Mouse (Mus musculus) liver, embryonic 11.5 days (tissue): ENCODE measurements around the gene Apoa2. TPM values are rescaled to one million over a fixed set of nuclear protein-coding genes. Genes with fewer than 3 reads are reported as not detected.

ENCODE experiments used
- ATAC-seq: fragments of 200-750 bp; cut with Nextera tagmentation; replicated peaks from 2 replicates; pipeline ENCODE4 v1.8.0; 2017; ENCODE audit warnings: moderate number of reproducible peaks, mild to moderate bottlenecking, moderate TSS enrichment, moderate library complexity; ENCODE audit not compliant: low FRiP score
- DNase-seq: peaks from one replicate; pipeline ENCODE4 v3.0.0-alpha.2; 2017; ENCODE audit warnings: low spot score
- H3K27ac ChIP-seq: fragments of 300-500 bp; sonication (generic); 2 replicates; pipeline ENCODE4 v1.5.1; 2014; ENCODE audit warnings: mild to moderate bottlenecking, low read depth, low read length, control low read depth
- H3K27me3 ChIP-seq: fragments of 300-500 bp; sonication (generic); replicated peaks from 2 replicates; pipeline ENCODE4 v1.6.1; 2014; ENCODE audit warnings: low read length, mixed read lengths; ENCODE audit not compliant: control insufficient read depth, insufficient read depth
- H3K36me3 ChIP-seq: fragments of 300-500 bp; sonication (generic); 2 replicates; pipeline ENCODE4 v1.6.1; 2014; ENCODE audit warnings: mild to moderate bottlenecking, low read length, moderate library complexity, mixed read lengths; ENCODE audit not compliant: control insufficient read depth, insufficient read depth
- H3K4me1 ChIP-seq: fragments of 300-500 bp; sonication (generic); replicated peaks from 2 replicates; pipeline ENCODE4 v1.6.1; 2014; ENCODE audit warnings: low read length, mixed read lengths; ENCODE audit not compliant: control insufficient read depth, insufficient read depth
- H3K4me2 ChIP-seq: fragments of 300-500 bp; sonication (generic); 2 replicates; pipeline ENCODE4 v1.6.1; 2014; ENCODE audit warnings: mild to moderate bottlenecking, control low read depth, moderate library complexity
- H3K4me3 ChIP-seq: fragments of 300-500 bp; sonication (generic); 2 replicates; pipeline ENCODE4 v1.5.1; 2014; ENCODE audit warnings: low read depth, low read length, control low read depth
- H3K9ac ChIP-seq: fragments of 300-500 bp; sonication (generic); 2 replicates; pipeline ENCODE4 v1.6.1; 2014; ENCODE audit warnings: low read depth, low read length, control low read depth
- H3K9me3 ChIP-seq: fragments of 300-500 bp; sonication (generic); 2 replicates; pipeline ENCODE4 v1.6.1; 2016; ENCODE audit warnings: low read length, inconsistent platforms, mixed read lengths; ENCODE audit not compliant: control insufficient read depth
- WGBS: fragments of 180-500 bp; shearing (Covaris S2); extraction: QIAGEN DNeasy Blood & Tissue Kit; methylation state at CpG from one replicate; pipeline ENCODE4 v1.1.7; 2014; 5-methylcytosine and 5-hydroxymethylcytosine counted together
- polyA plus RNA-seq: library from polyadenylated mRNA; unstranded; fragments of >200 nt; fragmentation: Nextera tagmentation; extraction: Ambion mirVana; gene quantifications from 2 replicates; pipeline ENCODE4 v1.2.1, GENCODE M21; 2014

The Apoa2 gene
- polyA plus RNA-seq, 1 experiment from 2014 or later = 2,339 TPM

DNA sequence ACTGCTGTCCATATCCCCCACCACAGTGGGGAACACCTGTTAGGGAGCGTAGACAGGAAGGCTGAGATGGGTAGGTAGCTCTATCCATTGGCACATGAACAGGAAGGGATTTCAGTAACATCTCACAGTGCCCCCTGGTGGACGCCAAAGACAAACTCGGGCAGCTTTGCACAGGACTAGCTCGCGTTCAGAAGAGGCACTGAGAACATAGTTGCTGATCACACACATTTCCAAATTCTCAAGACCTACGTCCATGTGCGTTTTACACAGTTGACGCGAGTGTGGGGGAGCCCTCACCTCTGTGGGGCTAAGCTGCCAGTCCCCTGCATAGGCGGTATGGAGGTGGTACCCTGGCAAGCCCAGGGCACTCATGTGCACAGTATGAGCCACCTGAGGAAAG lies 4.0 kb upstream of the Apoa2 start:
- peak; percentile 80 for DNase-seq
- H3K4me2 ChIP-seq = peak overlapping the region; percentile 90
- no peaks in the 10 kb centered on the region for H3K27me3 ChIP-seq
- H3K4me1 ChIP-seq = peaks cover 10% of the 10 kb centered on the region
- H3K36me3 ChIP-seq = no peaks in the 10 kb centered on the region
- H3K4me3 ChIP-seq = peak overlapping the region; percentile 68
- H3K27ac ChIP-seq = peak overlapping the region; percentile 28
- 12% methylated on average over 10 of the region's 10 CpGs for WGBS
- no peaks in the 10 kb centered on the region for H3K9me3 ChIP-seq
- H3K9ac ChIP-seq = peak overlapping the region; percentile 68; the same call in 1 of the 2 replicates
- no peak; the same call in 1 of the 2 replicates for ATAC-seq

DNA sequence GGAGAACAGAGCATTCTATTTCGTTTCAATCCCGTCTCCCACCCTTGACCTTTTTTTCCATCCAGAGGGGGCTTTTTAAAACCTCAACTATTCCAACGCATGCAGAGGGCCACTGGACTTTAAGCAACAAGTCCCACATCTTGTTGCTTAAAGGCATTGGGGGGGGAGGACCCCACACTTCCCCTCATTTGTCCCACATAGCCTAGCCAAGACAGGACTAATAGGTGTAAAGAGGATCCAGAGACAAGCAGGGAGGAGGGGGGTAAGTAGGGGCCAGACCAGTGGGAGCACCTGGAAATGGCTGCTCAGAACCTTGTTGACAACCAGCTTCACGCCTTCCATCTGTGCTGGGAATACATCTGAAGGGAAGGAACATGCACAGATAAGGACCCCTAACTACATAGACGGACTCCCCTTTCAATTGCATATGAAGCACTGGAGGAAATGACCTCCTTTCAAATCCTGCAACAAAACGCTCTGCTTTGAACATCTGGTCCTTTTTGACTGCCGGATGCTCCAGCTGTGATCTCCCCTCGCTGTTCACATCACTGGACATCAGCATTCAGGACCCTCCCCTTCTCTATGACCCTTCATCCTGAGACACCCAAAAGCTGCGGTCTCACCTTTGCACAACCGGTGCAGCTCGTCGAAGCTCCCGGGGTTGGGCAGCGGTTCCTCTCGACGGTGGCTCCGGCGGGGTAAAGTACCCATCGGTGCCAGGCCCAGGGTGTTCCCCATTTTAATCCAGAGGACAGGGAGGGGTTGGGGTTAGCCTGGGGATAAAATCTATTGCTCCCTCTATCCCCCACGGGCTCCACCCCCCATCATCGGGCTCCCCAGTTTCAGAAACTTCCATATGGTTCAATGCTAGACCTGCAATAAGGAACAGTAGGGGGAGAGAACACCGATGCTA lies 3.3 kb upstream of the Apoa2 start:
- H3K27ac ChIP-seq = peak overlapping the region; percentile 28
- no peaks in the 10 kb centered on the region for H3K9me3 ChIP-seq
- H3K27me3 ChIP-seq = no peaks in the 10 kb centered on the region
- peak overlapping the region; percentile 90 for H3K4me2 ChIP-seq
- 6% methylated on average over 22 of the region's 22 CpGs for WGBS
- ATAC-seq (no peak), DNase-seq (no peak)
- H3K36me3 ChIP-seq = no peaks in the 10 kb centered on the region
- peak overlapping the region; percentile 68 for H3K9ac ChIP-seq
- H3K4me1 ChIP-seq = peaks cover 10% of the 10 kb centered on the region
- H3K4me3 ChIP-seq = peak overlapping the region; percentile 68

DNA sequence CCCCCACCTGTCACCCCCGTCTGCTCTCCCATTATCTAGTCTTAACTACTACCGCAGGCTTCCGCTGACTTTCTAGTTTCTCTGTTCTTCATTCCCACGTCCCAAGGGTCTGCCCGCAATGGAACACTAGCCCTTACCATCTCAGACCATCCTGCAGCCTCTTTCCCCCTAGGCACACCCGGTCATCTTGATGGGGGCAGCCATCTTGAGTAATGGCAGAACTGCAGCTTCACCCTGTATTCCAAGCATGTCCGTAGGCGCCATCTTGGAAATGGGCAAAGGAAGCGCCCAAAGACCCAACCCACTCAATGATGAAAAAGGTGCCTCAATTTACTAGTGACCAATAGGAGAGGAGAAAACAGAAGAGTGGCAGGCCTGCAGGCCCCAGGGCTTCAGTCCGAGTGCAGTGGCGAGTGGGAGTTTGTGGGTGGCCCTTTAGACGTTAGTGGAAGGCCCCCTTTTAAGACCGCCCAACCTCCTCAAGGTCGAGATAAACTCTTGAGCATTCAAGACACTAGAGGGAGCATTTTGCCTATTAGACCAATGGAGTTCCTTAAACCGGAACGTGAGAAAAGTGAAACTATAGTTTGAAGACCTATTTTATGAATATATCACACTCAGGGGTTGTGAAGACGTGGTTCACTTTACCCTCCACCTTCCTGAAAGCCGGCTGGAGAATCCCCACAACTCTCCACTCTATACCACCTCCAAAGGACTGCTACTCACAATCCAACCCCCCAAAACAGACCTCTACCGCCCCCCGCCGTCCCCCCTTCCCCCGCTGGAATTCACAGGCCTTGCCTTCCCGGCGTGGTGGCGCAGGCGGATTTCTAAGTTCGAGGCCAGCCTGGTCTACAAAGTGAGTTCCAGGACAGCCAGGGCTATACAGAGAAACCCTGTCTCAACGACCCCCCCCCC lies 2.4 kb upstream of the Apoa2 start, which contains the start of gene Tomm40l:
Gene Tomm40l (minus strand): TSS at position 277 of the 918 bp plus-strand sequence.
- H3K9ac ChIP-seq = peak within 1 kb of the TSS; percentile 71

DNA sequence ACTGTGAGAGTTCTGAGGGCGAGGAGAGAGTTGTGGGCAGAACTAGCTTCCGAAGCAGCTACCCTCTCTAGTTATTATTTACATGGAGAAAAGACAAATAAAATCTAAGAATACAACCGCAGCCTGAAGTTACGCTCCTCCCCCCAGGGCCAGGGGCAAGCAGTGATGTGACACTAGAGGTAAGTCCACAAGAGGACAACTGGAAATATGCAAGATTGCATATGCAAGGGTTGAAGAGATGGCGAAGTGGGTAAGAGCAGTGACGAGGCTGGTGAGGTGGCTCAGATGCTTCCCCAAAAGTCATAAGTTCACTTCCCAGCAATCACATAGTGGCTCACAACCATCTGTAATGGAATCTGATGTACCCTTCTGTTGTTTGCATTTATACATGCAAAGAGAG lies 1.7 kb upstream of the Apoa2 start:
- no peak for DNase-seq
- Histone ChIP-seq H3K27ac (peak overlapping the region; percentile 88), H3K27me3 (no peaks in the 10 kb centered on the region), H3K9ac (peak overlapping the region; percentile 71), H3K9me3 (no peaks in the 10 kb centered on the region), H3K36me3 (no peaks in the 10 kb centered on the region), H3K4me2 (peak overlapping the region; percentile 90), H3K4me1 (peaks cover 10% of the 10 kb centered on the region), H3K4me3 (peak overlapping the region; percentile 68)
- no peak for ATAC-seq
- 75% methylated on average over 6 of the region's 6 CpGs for WGBS

More for the DNA sequence above, 2.4 kb upstream of the Apoa2 start, which contains the start of gene Tomm40l:
- 2% methylated on average over 28 of the region's 28 CpGs for WGBS
- peaks cover 10% of the 10 kb centered on the region for H3K4me1 ChIP-seq
- no peaks in the 10 kb centered on the region for H3K27me3 ChIP-seq
- ATAC-seq (peak; percentile 96), DNase-seq (peak; percentile 84)
- H3K4me3 ChIP-seq = peak within 1 kb of the TSS; percentile 68
- no peaks in the 10 kb centered on the region for H3K9me3 ChIP-seq
- H3K4me2 ChIP-seq = peak within 1 kb of the TSS; percentile 90
- H3K36me3 ChIP-seq = no peaks in the 10 kb centered on the region
- peak within 1 kb of the TSS; percentile 88 for H3K27ac ChIP-seq

DNA sequence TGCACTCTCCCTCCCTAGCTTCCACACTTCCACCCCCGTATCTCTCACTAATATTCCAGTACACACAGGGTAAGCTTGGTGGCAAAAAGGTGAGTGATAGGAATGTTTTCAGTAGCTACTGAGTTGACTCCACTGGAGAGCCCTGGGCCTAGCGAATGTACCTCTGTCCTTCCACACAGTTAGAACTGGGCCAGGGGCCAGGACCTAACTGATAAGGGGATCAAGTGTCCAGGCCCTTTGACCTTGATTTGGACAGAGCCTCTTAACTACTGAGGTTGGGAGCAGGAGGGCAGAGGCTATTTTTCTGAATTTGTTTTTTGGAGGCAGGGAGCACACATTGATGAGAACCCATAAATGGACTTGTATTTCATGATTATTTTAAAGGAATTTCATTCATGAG lies 1.1 kb upstream of the Apoa2 start:
- 64% methylated on average over 2 of the region's 2 CpGs for WGBS
- H3K4me2 ChIP-seq = no peak overlapping the region; the same call in 1 of the 2 replicates
- no peak for DNase-seq

DNA sequence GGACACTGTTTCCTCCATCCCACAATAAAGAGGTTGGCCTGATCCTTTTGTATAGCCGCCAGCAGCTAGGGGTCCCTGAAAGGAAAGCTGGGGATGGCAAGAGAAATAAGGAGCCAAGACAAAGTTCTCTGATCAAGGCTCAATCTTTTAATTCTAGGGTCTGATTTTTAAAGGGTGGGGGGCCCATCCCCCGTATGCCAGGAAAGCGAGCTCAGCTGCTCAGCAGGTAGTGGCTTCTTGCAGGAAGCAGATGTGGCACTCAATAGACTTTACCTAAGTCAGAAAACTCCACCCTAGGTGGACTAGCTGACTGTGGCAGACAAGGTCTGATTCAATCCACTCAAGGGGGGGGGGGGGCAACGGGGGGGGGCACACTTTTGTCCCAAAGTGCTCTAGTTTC lies 1.9 kb downstream of the Apoa2 start:
- H3K9ac ChIP-seq = no peak overlapping the region
- H3K27ac ChIP-seq = no peak overlapping the region
- 51% methylated on average over 4 of the region's 4 CpGs for WGBS
- no peaks in the 10 kb centered on the region for H3K27me3 ChIP-seq
- ATAC-seq (no peak), DNase-seq (no peak)
- H3K4me3 ChIP-seq = no peak overlapping the region
- H3K9me3 ChIP-seq = no peaks in the 10 kb centered on the region
- peaks cover 5% of the 10 kb centered on the region; the same call in 1 of the 2 replicates for H3K4me1 ChIP-seq
- H3K4me2 ChIP-seq = 0 out of 2 replicates have a peak overlapping the region, but pooled peaks have one; percentile 20
- no peaks in the 10 kb centered on the region for H3K36me3 ChIP-seq

More for the DNA sequence above, 1.1 kb upstream of the Apoa2 start:
- Histone ChIP-seq H3K36me3 (no peaks in the 10 kb centered on the region), H3K4me3 (no peak overlapping the region), H3K27ac (peak overlapping the region; percentile 88), H3K4me1 (peaks cover 10% of the 10 kb centered on the region), H3K9me3 (no peaks in the 10 kb centered on the region), H3K27me3 (no peaks in the 10 kb centered on the region), H3K9ac (no peak overlapping the region)
- no peak for ATAC-seq

DNA sequence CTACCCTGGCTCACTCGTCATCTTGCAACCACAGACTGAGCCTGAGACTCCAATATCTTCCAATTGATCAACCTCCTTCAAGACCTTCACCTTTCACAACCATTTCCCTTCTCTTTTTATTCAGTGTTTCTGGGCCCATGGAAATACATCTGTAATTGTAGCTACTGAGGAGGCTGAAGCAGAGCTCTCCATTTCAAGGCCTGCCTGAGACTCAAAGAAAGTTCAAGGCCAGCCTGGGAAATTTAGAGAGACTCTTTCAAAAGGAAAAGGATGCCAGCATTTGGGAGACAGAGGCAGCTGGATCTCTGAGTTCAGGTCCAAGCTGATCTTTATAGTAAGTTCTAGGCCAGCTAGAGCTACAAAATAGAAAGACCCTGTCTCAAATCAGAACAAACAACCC lies 3.0 kb downstream of the Apoa2 start:
- Histone ChIP-seq H3K27me3 (no peaks in the 10 kb centered on the region), H3K27ac (no peak overlapping the region), H3K4me2 (no peak overlapping the region), H3K9me3 (no peaks in the 10 kb centered on the region), H3K4me3 (no peak overlapping the region), H3K4me1 (peaks cover 15% of the 10 kb centered on the region), H3K9ac (no peak overlapping the region), H3K36me3 (no peaks in the 10 kb centered on the region)
- DNase-seq (no peak), ATAC-seq (no peak)
- 52% methylated on average over 1 of the region's 1 CpGs for WGBS

DNA sequence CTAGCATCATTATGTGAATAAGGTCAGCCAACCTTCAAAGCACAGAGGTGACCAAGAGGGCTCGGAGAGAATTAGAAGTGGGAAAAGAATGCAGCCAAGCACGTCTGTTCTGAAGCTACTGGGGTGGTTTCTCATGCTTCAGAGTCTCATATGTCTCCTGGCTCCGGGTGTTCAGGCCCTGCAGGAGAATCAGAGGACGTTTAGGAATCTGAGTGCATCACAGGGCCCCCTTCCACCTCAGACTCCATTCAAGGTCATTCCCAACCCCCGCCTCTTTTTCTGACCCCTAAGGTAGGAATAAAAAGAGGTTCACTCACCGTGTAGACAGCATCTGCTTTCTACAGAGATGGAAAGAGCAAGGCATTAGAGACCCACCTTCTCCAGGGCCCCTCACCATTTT lies 4.9 kb downstream of the Apoa2 start:
- ATAC-seq = no peak

More for the DNA sequence above, 4.9 kb downstream of the Apoa2 start:
- Histone ChIP-seq H3K27me3 (no peaks in the 10 kb centered on the region), H3K9ac (no peak overlapping the region), H3K9me3 (no peaks in the 10 kb centered on the region), H3K36me3 (peaks cover 3% of the 10 kb centered on the region; the same call in 1 of the 2 replicates), H3K4me2 (no peak overlapping the region), H3K27ac (no peak overlapping the region), H3K4me3 (no peak overlapping the region), H3K4me1 (peaks cover 28% of the 10 kb centered on the region)
- DNase-seq = no peak
- 67% methylated on average over 6 of the region's 6 CpGs for WGBS
